Mouse (Mus musculus) heart, adult 2 months (tissue): ENCODE results near the gene 9130213A22Rik.

ENCODE experiments used
- CTCF ChIP-seq: fragments of 200-600 bp; IDR thresholded peaks from 2 replicates; pipeline ENCODE4 v1.8.1; 2022; ENCODE audit warnings: antibody characterized with exemption, mild to moderate bottlenecking, moderate library complexity
- EP300 ChIP-seq: fragments of 200-500 bp; IDR thresholded peaks from 2 replicates; pipeline ENCODE4 v1.6.1; 2011; ENCODE audit warnings: low read depth, low read length, control low read depth; ENCODE audit not compliant: insufficient read depth
- POLR2A ChIP-seq: fragments of 200-500 bp; IDR thresholded peaks from 2 replicates; pipeline ENCODE4 v1.6.1; 2011; ENCODE audit warnings: mild to moderate bottlenecking, low read depth, low read length, control low read depth; ENCODE audit not compliant: insufficient read depth

DNA sequence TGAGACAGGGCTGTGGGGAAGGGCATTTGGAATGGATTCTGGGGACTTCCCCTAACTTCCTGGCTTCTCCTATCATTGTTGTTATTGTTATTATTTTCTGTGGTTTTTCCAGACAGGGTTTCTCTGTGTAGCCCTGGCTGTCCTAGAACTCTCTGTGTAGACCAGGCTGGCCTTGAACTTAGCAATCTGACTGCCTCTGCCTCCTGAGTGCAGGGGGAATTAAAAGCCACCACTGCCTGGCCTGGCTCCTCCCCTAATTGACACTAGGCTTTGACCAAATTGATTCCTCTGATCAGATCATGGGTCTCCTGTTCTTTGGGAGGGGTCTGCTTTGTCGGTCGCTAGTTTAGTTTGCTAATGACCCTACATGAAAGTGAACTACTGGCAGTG, 4.3 kb upstream of the 9130213A22Rik start:
- TF ChIP-seq CTCF (no peak), POLR2A (no peak), EP300 (no peak)
